8 mouse cellular contexts compared by ENCODE assay signal in the genomic region with DNA sequence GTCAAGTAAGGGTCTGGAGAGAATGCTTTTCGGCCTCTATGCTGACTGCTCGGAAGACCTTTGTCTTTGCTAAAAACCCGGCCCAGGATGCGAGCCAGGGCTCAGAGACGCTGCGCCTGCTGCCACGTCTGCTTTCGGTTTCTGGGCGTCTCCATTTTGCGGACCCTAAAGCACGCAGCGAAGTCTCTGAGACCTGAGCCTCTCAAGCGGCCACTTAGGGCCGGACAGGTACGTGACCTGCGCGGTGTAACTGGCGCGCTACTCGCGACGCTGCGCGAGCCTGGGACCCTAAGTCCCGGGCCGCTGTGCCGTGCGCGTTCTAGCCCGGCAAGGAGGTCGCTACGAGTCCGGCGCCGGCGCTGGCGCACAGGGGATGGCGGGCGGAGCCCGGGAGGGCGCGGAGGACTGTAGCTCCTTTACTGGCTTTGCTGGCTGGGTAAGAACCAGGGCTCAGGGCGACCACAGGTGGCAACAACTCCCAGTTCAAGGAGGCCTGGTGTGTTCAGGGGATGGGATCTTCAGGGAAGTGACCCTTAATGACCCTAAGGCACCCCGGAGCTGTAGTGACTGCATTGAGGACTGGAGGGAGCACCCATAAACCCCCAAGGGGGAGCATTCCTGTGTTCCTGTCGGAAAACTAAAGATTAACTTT. TPM values are rescaled to one million over a fixed set of nuclear protein-coding genes. Genes with fewer than 3 reads are reported as not detected.
DNase-seq lines count a peak whose midpoint lies in the region; ATAC-seq and TF ChIP-seq lines count a peak whose summit lies in the region.

A gene (plus strand): TSS at position 144 of the 652 bp plus-strand sequence.

- H3K27ac ChIP-seq in CH12.LX (ENCODE audit: insufficient read depth, low read depth), result peak within 1 kb of the TSS; percentile 96
- H3K27ac ChIP-seq in brown adipose tissue, adult 24 weeks (replicated peaks; ENCODE audit: low read depth, low read length), result peak within 1 kb of the TSS; percentile 100
- H3K27ac ChIP-seq in heart, embryonic 15.5 days, result peak within 1 kb of the TSS; percentile 100
- H3K27ac ChIP-seq in neural tube, embryonic 14.5 days (ENCODE audit: low read depth, low read length), result peak within 1 kb of the TSS; percentile 80

- TF ChIP-seq RAD21 in CH12.LX (IDR thresholded peaks at IDR 0.05; ENCODE audit: low read depth, low read length), result no peak

- H3K9ac ChIP-seq in CH12.LX (ENCODE audit: insufficient read depth, low read depth), result peak within 1 kb of the TSS; percentile 60
- H3K9ac ChIP-seq in heart, embryonic 15.5 days, result peak within 1 kb of the TSS; percentile 88
- peak within 1 kb of the TSS; percentile 70 for H3K9ac ChIP-seq in neural tube, embryonic 14.5 days (replicated peaks; ENCODE audit: low read depth, low read length)

- no peaks in the 10 kb centered on the region for H3K27me3 ChIP-seq in CH12.LX (replicated peaks)
- no peaks in the 10 kb centered on the region for H3K27me3 ChIP-seq in heart, embryonic 15.5 days
- no peaks in the 10 kb centered on the region for H3K27me3 ChIP-seq in neural tube, embryonic 14.5 days (ENCODE audit: control insufficient read depth, insufficient read depth, low read length)

- peak; percentile 60 for DNase-seq in CH12.LX (ENCODE audit: extremely low read depth)
- DNase-seq in kidney, postnatal 14 days, result peak; percentile 86
- DNase-seq in lung, adult 18-20 months, result peak; percentile 85 to 87
- DNase-seq in testis, postnatal 14 days (ENCODE audit: low spot score), result peak; percentile 61

- H3K36me3 ChIP-seq in CH12.LX (replicated peaks in 1 of 2; ENCODE audit: control insufficient read depth in 1 of 2, insufficient read depth in 1 of 2, low read length in 1 of 2), result peaks cover 8 to 15% of the 10 kb centered on the region in 2 experiments
- H3K36me3 ChIP-seq in heart, embryonic 15.5 days, result peaks cover 13% of the 10 kb centered on the region; the same call in 1 of the 2 replicates
- no peaks in the 10 kb centered on the region for H3K36me3 ChIP-seq in neural tube, embryonic 14.5 days (ENCODE audit: control insufficient read depth, insufficient read depth, low read length)

- H3K4me3 ChIP-seq in CH12.LX (replicated peaks in 1 of 3; ENCODE audit: low read depth in 2 of 3, low read length in 2 of 3, poor library complexity in 1 of 3), result peak within 1 kb of the TSS; percentile 64 to 74 (median 74)
- peak within 1 kb of the TSS; percentile 96 for H3K4me3 ChIP-seq in brown adipose tissue, adult 24 weeks (ENCODE audit: insufficient read depth, low read depth, low read length)
- peak within 1 kb of the TSS; percentile 78 for H3K4me3 ChIP-seq in heart, embryonic 15.5 days
- peak within 1 kb of the TSS; percentile 52 for H3K4me3 ChIP-seq in neural tube, embryonic 14.5 days (ENCODE audit: low read depth, low read length)

- peak within 1 kb of the TSS; percentile 97 for H3K4me2 ChIP-seq in CH12.LX (ENCODE audit: insufficient read depth, low read depth, poor library complexity, severe bottlenecking)
- peak within 1 kb of the TSS; percentile 59 for H3K4me2 ChIP-seq in heart, embryonic 15.5 days
- H3K4me2 ChIP-seq in neural tube, embryonic 14.5 days (ENCODE audit: low read depth, low read length), result peak within 1 kb of the TSS; percentile 66

- H3K9me3 ChIP-seq in CH12.LX (replicated peaks; ENCODE audit: low read length), result peaks cover 2% of the 10 kb centered on the region
- H3K9me3 ChIP-seq in heart, embryonic 15.5 days (replicated peaks), result no peaks in the 10 kb centered on the region
- no peaks in the 10 kb centered on the region for H3K9me3 ChIP-seq in neural tube, embryonic 14.5 days (ENCODE audit: control insufficient read depth, low read length)

- H3K4me1 ChIP-seq in CH12.LX (ENCODE audit: control insufficient read depth in 1 of 2, insufficient read depth in 2 of 2), result peaks cover 0 to 22% of the 10 kb centered on the region in 2 experiments; a peak in 2 of 4 replicates
- peaks cover 6% of the 10 kb centered on the region; the same call in 1 of the 2 replicates for H3K4me1 ChIP-seq in brown adipose tissue, adult 24 weeks (ENCODE audit: control insufficient read depth, insufficient read depth, insufficient read length, low read length)
- H3K4me1 ChIP-seq in heart, embryonic 15.5 days (replicated peaks), result peaks cover 25% of the 10 kb centered on the region
- H3K4me1 ChIP-seq in neural tube, embryonic 14.5 days (ENCODE audit: control insufficient read depth, insufficient read depth, low read length), result no peaks in the 10 kb centered on the region

- under 1% methylated on average over 45 of the region's 45 CpGs for WGBS in heart, embryonic 15.5 days
- WGBS in neural tube, embryonic 14.5 days, result under 1% methylated on average over 45 of the region's 45 CpGs

- no peak for TF ChIP-seq CTCF in CH12.LX (conservative IDR thresholded peaks at IDR 0.05 in 1 of 2, IDR thresholded peaks at IDR 0.05 in 1 of 2; ENCODE audit: low read depth in 2 of 2, low read length in 2 of 2)

- in situ Hi-C loops in CH12.LX (cut with MboI; ENCODE audit: low pct_ligation_motif_present, low pct_unique_long_range_greater_than_20kb, low sequenced_read_pairs), result no loop called here

- ATAC-seq in erythroid progenitor cell, adult 5-6 weeks (replicated peaks; ENCODE audit: low FRiP score, poor library complexity, severe bottlenecking), result peak; percentile 76
- peak; percentile 63; the same call in 1 of the 2 replicates for ATAC-seq in heart, embryonic 15.5 days (replicated peaks; ENCODE audit: insufficient number of reproducible peaks, insufficient read depth, low FRiP score, low read depth)
- peak; percentile 83 for ATAC-seq in neural tube, embryonic 14.5 days (ENCODE audit: low read depth)

- peaks cover 27% of the 10 kb centered on the region for H3K79me2 ChIP-seq in CH12.LX (replicated peaks; ENCODE audit: control insufficient read depth, extremely low read depth, insufficient read depth, poor library complexity, severe bottlenecking)

- TF ChIP-seq EP300 in CH12.LX (IDR thresholded peaks at IDR 0.05; ENCODE audit: low read length), result 0 out of 2 replicates have a peak, but pooled peaks have one; percentile 31

- dilution Hi-C loops in CH12.LX (cut with MboI; ENCODE audit: extremely low pct_ligation_motif_present, extremely low pct_unique_long_range_greater_than_20kb, low sequenced_read_pairs), result no loop called here

- TF ChIP-seq POLR2A in CH12.LX (IDR thresholded peaks at IDR 0.05; ENCODE audit: low read depth, low read length), result peak; percentile 72

TF ChIP-seq in CH12.LX, 34 proteins besides CTCF, POLR2A, EP300 and RAD21:
- no peak for TF ChIP-seq GABPA (IDR thresholded peaks at IDR 0.05; ENCODE audit: insufficient replicate concordance, low read depth, low read length)
- 0 out of 2 replicates have a peak, but pooled peaks have one; percentile 21 for TF ChIP-seq MAX (IDR thresholded peaks at IDR 0.05; ENCODE audit: low read length)
- TF ChIP-seq IRF4 (IDR thresholded peaks at IDR 0.05; ENCODE audit: low read depth, low read length), result 0 out of 2 replicates have a peak, but pooled peaks have one; percentile 24
- 0 out of 2 replicates have a peak, but pooled peaks have one; percentile 27 for TF ChIP-seq POLR2AphosphoS2 (IDR thresholded peaks at IDR 0.05; ENCODE audit: low read depth, low read length)
- peak; percentile 81 for TF ChIP-seq SIN3A (IDR thresholded peaks at IDR 0.05; ENCODE audit: low read length)
- no peak; the same call in 1 of the 2 replicates for TF ChIP-seq TCF12 (IDR thresholded peaks at IDR 0.05; ENCODE audit: low read depth, low read length)
- peak; percentile 11; the same call in 1 of the 2 replicates for TF ChIP-seq HCFC1 (IDR thresholded peaks at IDR 0.05; ENCODE audit: low read depth, low read length)
- TF ChIP-seq ZNF384 (IDR thresholded peaks at IDR 0.05; ENCODE audit: low read depth, low read length), result no peak; the same call in 1 of the 2 replicates
- peak; percentile 57 for TF ChIP-seq NELFE (IDR thresholded peaks at IDR 0.05; ENCODE audit: low read depth, low read length)
- peak; percentile 30; the same call in 1 of the 2 replicates for TF ChIP-seq TBP (conservative IDR thresholded peaks at IDR 0.05; ENCODE audit: low read depth, low read length)
- 0 out of 2 replicates have a peak, but pooled peaks have one; percentile 14 for TF ChIP-seq MYC (IDR thresholded peaks at IDR 0.05; ENCODE audit: low read depth, low read length)
- peak; percentile 65 for TF ChIP-seq NRF1 (IDR thresholded peaks at IDR 0.05; ENCODE audit: low read depth, low read length)
- 0 out of 2 replicates have a peak, but pooled peaks have one; percentile 26 for TF ChIP-seq RCOR1 (conservative IDR thresholded peaks at IDR 0.05; ENCODE audit: low read depth, low read length)
- 0 out of 2 replicates have a peak, but pooled peaks have one; percentile 28 for TF ChIP-seq MXI1 (IDR thresholded peaks at IDR 0.05; ENCODE audit: low read depth, low read length)
- peak; percentile 95 for TF ChIP-seq UBTF (IDR thresholded peaks at IDR 0.05; ENCODE audit: low read depth, low read length)

RNA-seq across cellular contexts. Expression of the gene that starts here (rescaled TPM):
- 46.8 and 49.2 TPM in 2 replicates for total RNA-seq in CH12.LX (2012; rRNA removed)
- total RNA-seq in CH12.LX (2014; rRNA removed), result 81.1 and 82.0 TPM in 2 replicates
- 28.3 and 35.7 TPM in 2 replicates for polyA plus RNA-seq in CH12.LX (2012; ENCODE audit: insufficient read length, low read depth)
- 43.9 and 53.5 TPM in 2 replicates for polyA plus RNA-seq in brown adipose tissue, adult 24 weeks (2012; ENCODE audit: insufficient read depth, insufficient read length, missing spikeins)
- total RNA-seq in erythroid progenitor cell, adult 5-6 weeks (2015; ENCODE audit: low replicate concordance), result 19.1 and 45.7 TPM in 2 replicates
- total RNA-seq in erythroid progenitor cell, adult 5-6 weeks (2017; ENCODE audit: low replicate concordance), result 38.1 and 40.9 TPM in 2 replicates
- 37.0 and 37.7 TPM in 2 replicates for polyA plus RNA-seq in heart, embryonic 15.5 days (2015; fragmentation: Nextera tagmentation; extraction: Ambion mirVana)
- 16.3 and 17.7 TPM in 2 replicates for polyA plus RNA-seq in neural tube, embryonic 14.5 days (2014; fragmentation: Nextera tagmentation; extraction: Ambion mirVana)

Comparison
In these comparisons a context has a peak if more than half of its experiments do, and no peak if none do; other contexts are left out.
1. Peak in every context shown above with its lines: DNase-seq, ATAC-seq, H3K4me3 ChIP-seq and H3K27ac ChIP-seq.